Mouse (Mus musculus) MEL (cell line): ENCODE measurements around the gene Pnpt1. TPM values are rescaled to one million over a fixed set of nuclear protein-coding genes. Genes with fewer than 3 reads are reported as not detected.
A peak's percentile ranks its signal among the peaks of the same experiment; 100 is the strongest.

ENCODE experiments used
- DNase-seq: peaks from one replicate; pipeline ENCODE4 v3.0.0; 2011; ENCODE audit warnings: low read depth, low spot score
- H3K27ac ChIP-seq: 2 replicates; pipeline ENCODE4 v1.5.1; 2012; ENCODE audit warnings: low read depth, mild to moderate bottlenecking, control low read depth, low read length, moderate library complexity; ENCODE audit not compliant: control insufficient read depth
- H3K27me3 ChIP-seq, 2 experiments: fragments of 150-350 bp in 1 of 2; sonication (generic) in 1 of 2; 2 replicates each; pipeline ENCODE4 v1.6.1; 2012; ENCODE audit warnings: low read length in 2 of 2, mild to moderate bottlenecking in 2 of 2, improper control_type of control experiment in 1 of 2, moderate library complexity in 1 of 2; ENCODE audit not compliant: insufficient read depth in 2 of 2, control insufficient read depth in 1 of 2
- H3K36me3 ChIP-seq, 2 experiments: 2 replicates each; pipeline ENCODE4 v1.6.1; 2012 to 2014; ENCODE audit warnings: low read length in 2 of 2, improper control_type of control experiment in 1 of 2, inconsistent platforms in 1 of 2, mild to moderate bottlenecking in 1 of 2; ENCODE audit not compliant: insufficient read depth in 2 of 2, control insufficient read depth in 1 of 2
- H3K4me1 ChIP-seq, 2 experiments: fragments of 150-350 bp in 1 of 2; sonication (generic) in 1 of 2; 2 replicates each; pipeline ENCODE4 v1.6.1; 2012; ENCODE audit warnings: low read length in 2 of 2, improper control_type of control experiment in 1 of 2, mild to moderate bottlenecking in 1 of 2; ENCODE audit not compliant: insufficient read depth in 2 of 2, control insufficient read depth in 1 of 2
- H3K4me3 ChIP-seq, 2 experiments: fragments of 150-350 bp in 1 of 2; sonication (generic) in 1 of 2; 2 replicates each; pipeline ENCODE4 v1.5.1; 2012; ENCODE audit warnings: low read depth in 2 of 2, low read length in 2 of 2, mild to moderate bottlenecking in 2 of 2, moderate library complexity in 2 of 2, control low read depth in 1 of 2, improper control_type of control experiment in 1 of 2; ENCODE audit not compliant: control insufficient read depth in 1 of 2, insufficient read depth in 1 of 2
- H3K79me2 ChIP-seq: 2 replicates; pipeline ENCODE4 v1.6.1; 2012; ENCODE audit warnings: mild to moderate bottlenecking, low read length, moderate library complexity; ENCODE audit not compliant: control insufficient read depth, poor library complexity, insufficient read depth
- H3K9ac ChIP-seq: 2 replicates; pipeline ENCODE4 v1.6.1; 2012; ENCODE audit warnings: low read depth, mild to moderate bottlenecking, control low read depth, low read length, moderate library complexity; ENCODE audit not compliant: control insufficient read depth, poor library complexity, severe bottlenecking
- H3K9me3 ChIP-seq: fragments of 150-350 bp; sonication (generic); replicated peaks from 2 replicates; pipeline ENCODE4 v1.6.1; 2012; ENCODE audit warnings: mild to moderate bottlenecking, low read length, improper control_type of control experiment, moderate library complexity; ENCODE audit not compliant: insufficient read depth
- BHLHE40 ChIP-seq: IDR thresholded peaks from 2 replicates; pipeline ENCODE4 v1.6.1; 2012; ENCODE audit warnings: low read depth, mild to moderate bottlenecking, inconsistent platforms, low read length, improper control_type of control experiment, borderline replicate concordance
- CHD1 ChIP-seq: IDR thresholded peaks from 2 replicates; pipeline ENCODE4 v1.6.1; 2012; ENCODE audit warnings: low read depth, mild to moderate bottlenecking, inconsistent platforms, low read length, improper control_type of control experiment
- CHD2 ChIP-seq: IDR thresholded peaks from 2 replicates; pipeline ENCODE4 v1.6.1; 2011; ENCODE audit warnings: low read length, improper control_type of control experiment
- CTCF ChIP-seq, 3 experiments: IDR thresholded peaks in 2 of 3; conservative IDR thresholded peaks in 1 of 3; 2 replicates each; pipeline ENCODE4 v1.5.1; 2011 to 2012; ENCODE audit warnings: low read length in 3 of 3, low read depth in 2 of 3, mild to moderate bottlenecking in 2 of 3, improper control_type of control experiment in 1 of 3, inconsistent platforms in 1 of 3, mixed read lengths in 1 of 3, moderate library complexity in 1 of 3; ENCODE audit not compliant: control insufficient read depth in 1 of 3, insufficient read depth in 1 of 3, poor library complexity in 1 of 3, severe bottlenecking in 1 of 3
- E2F4 ChIP-seq: IDR thresholded peaks from 2 replicates; pipeline ENCODE4 v1.6.1; 2011; ENCODE audit warnings: low read depth, low read length, improper control_type of control experiment, borderline replicate concordance
- ELF1 ChIP-seq: IDR thresholded peaks from 2 replicates; pipeline ENCODE4 v1.6.1; 2014; ENCODE audit warnings: low read depth, mild to moderate bottlenecking, inconsistent platforms, low read length, improper control_type of control experiment, moderate library complexity
- EP300 ChIP-seq, 2 experiments: IDR thresholded peaks; 2 replicates each; pipeline ENCODE4 v1.6.1; 2011; ENCODE audit warnings: improper control_type of control experiment in 2 of 2, low read length in 2 of 2, low read depth in 1 of 2, mild to moderate bottlenecking in 1 of 2
- ETS1 ChIP-seq: IDR thresholded peaks from 2 replicates; pipeline ENCODE4 v1.6.1; 2012; ENCODE audit warnings: low read depth, mild to moderate bottlenecking, inconsistent platforms, low read length, improper control_type of control experiment, moderate library complexity
- GABPA ChIP-seq: IDR thresholded peaks from 2 replicates; pipeline ENCODE4 v1.6.1; 2012; ENCODE audit warnings: low read depth, mild to moderate bottlenecking, inconsistent platforms, low read length, improper control_type of control experiment, moderate library complexity
- GATA1 ChIP-seq: IDR thresholded peaks from 2 replicates; pipeline ENCODE4 v1.6.1; 2011; ENCODE audit warnings: low read depth, low read length, improper control_type of control experiment
- HCFC1 ChIP-seq: IDR thresholded peaks from 2 replicates; pipeline ENCODE4 v1.6.1; 2012; ENCODE audit warnings: low read depth, mild to moderate bottlenecking, inconsistent platforms, low read length, improper control_type of control experiment, moderate library complexity
- JUND ChIP-seq: IDR thresholded peaks from 2 replicates; pipeline ENCODE4 v1.6.1; 2011; ENCODE audit warnings: low read depth, mild to moderate bottlenecking, improper control_type of control experiment, low read length
- MAFK ChIP-seq: IDR thresholded peaks from 2 replicates; pipeline ENCODE4 v1.6.1; 2011; ENCODE audit warnings: low read depth, mild to moderate bottlenecking, low read length, improper control_type of control experiment, borderline replicate concordance
- MAX ChIP-seq: IDR thresholded peaks from 2 replicates; pipeline ENCODE4 v1.6.1; 2011; ENCODE audit warnings: low read length, improper control_type of control experiment
- MAZ ChIP-seq: IDR thresholded peaks from 2 replicates; pipeline ENCODE4 v1.6.1; 2012; ENCODE audit warnings: low read depth, mild to moderate bottlenecking, inconsistent platforms, low read length, improper control_type of control experiment
- MXI1 ChIP-seq: IDR thresholded peaks from 2 replicates; pipeline ENCODE4 v1.6.1; 2011; ENCODE audit warnings: mild to moderate bottlenecking, low read depth, low read length, improper control_type of control experiment
- MYB ChIP-seq: IDR thresholded peaks from 2 replicates; pipeline ENCODE4 v1.6.1; 2011; ENCODE audit warnings: mild to moderate bottlenecking, low read depth, low read length, improper control_type of control experiment
- MYC ChIP-seq: IDR thresholded peaks from 2 replicates; pipeline ENCODE4 v1.6.1; 2011; ENCODE audit warnings: low read depth, mild to moderate bottlenecking, low read length, improper control_type of control experiment, moderate library complexity
- NELFE ChIP-seq: IDR thresholded peaks from 2 replicates; pipeline ENCODE4 v1.6.1; 2011; ENCODE audit warnings: low read depth, low read length, improper control_type of control experiment
- NRF1 ChIP-seq: IDR thresholded peaks from 2 replicates; pipeline ENCODE4 v1.6.1; 2014; ENCODE audit warnings: low read depth, mild to moderate bottlenecking, inconsistent platforms, low read length, improper control_type of control experiment, moderate library complexity; ENCODE audit not compliant: poor library complexity, insufficient read depth, severe bottlenecking
- POLR2A ChIP-seq, 2 experiments: IDR thresholded peaks; 2 replicates each; pipeline ENCODE4 v1.6.1; 2011 to 2012; ENCODE audit warnings: low read length in 2 of 2, mild to moderate bottlenecking in 2 of 2, control low read depth in 1 of 2, improper control_type of control experiment in 1 of 2, low read depth in 1 of 2, moderate library complexity in 1 of 2; ENCODE audit not compliant: control insufficient read depth in 1 of 2, insufficient read depth in 1 of 2, poor library complexity in 1 of 2
- POLR2AphosphoS2 ChIP-seq: IDR thresholded peaks from 2 replicates; pipeline ENCODE4 v1.6.1; 2011; ENCODE audit warnings: low read length, improper control_type of control experiment
- POLR2AphosphoS5 ChIP-seq: IDR thresholded peaks from 2 replicates; pipeline ENCODE4 v1.6.1; 2012; ENCODE audit warnings: low read depth, borderline replicate concordance, mild to moderate bottlenecking, inconsistent platforms, low read length, moderate library complexity, mixed read lengths
- RAD21 ChIP-seq: IDR thresholded peaks from 2 replicates; pipeline ENCODE4 v1.6.1; 2011; ENCODE audit warnings: mild to moderate bottlenecking, low read depth, low read length, improper control_type of control experiment
- RCOR1 ChIP-seq: IDR thresholded peaks from 2 replicates; pipeline ENCODE4 v1.6.1; 2012; ENCODE audit warnings: low read depth, mild to moderate bottlenecking, inconsistent platforms, low read length, improper control_type of control experiment
- SIN3A ChIP-seq: IDR thresholded peaks from 2 replicates; pipeline ENCODE4 v1.6.1; 2012; ENCODE audit warnings: low read length, improper control_type of control experiment, inconsistent platforms
- SMC3 ChIP-seq: IDR thresholded peaks from 2 replicates; pipeline ENCODE4 v1.6.1; 2011; ENCODE audit warnings: low read depth, low read length, improper control_type of control experiment
- TBP ChIP-seq: IDR thresholded peaks from 2 replicates; pipeline ENCODE4 v1.8.0; 2011; ENCODE audit warnings: low read depth, low read length, improper control_type of control experiment
- TCF12 ChIP-seq: IDR thresholded peaks from 2 replicates; pipeline ENCODE4 v1.6.1; 2014; ENCODE audit warnings: low read depth, mild to moderate bottlenecking, inconsistent platforms, low read length, improper control_type of control experiment, moderate library complexity
- UBTF ChIP-seq: IDR thresholded peaks from 2 replicates; pipeline ENCODE4 v1.6.1; 2012; ENCODE audit warnings: low read depth, mild to moderate bottlenecking, inconsistent platforms, low read length, improper control_type of control experiment, moderate library complexity, borderline replicate concordance; ENCODE audit not compliant: insufficient read depth
- USF1 ChIP-seq: IDR thresholded peaks from 2 replicates; pipeline ENCODE4 v1.6.1; 2014; ENCODE audit warnings: low read depth, mild to moderate bottlenecking, inconsistent platforms, low read length, improper control_type of control experiment, moderate library complexity
- USF2 ChIP-seq, 2 experiments: IDR thresholded peaks; 2 replicates each; pipeline ENCODE4 v1.6.1; 2011 to 2012; ENCODE audit warnings: improper control_type of control experiment in 2 of 2, low read length in 2 of 2, borderline replicate concordance in 1 of 2, inconsistent platforms in 1 of 2, low read depth in 1 of 2, mild to moderate bottlenecking in 1 of 2; ENCODE audit not compliant: insufficient read depth in 1 of 2
- ZC3H11A ChIP-seq: IDR thresholded peaks from 2 replicates; pipeline ENCODE4 v1.6.1; 2012; ENCODE audit warnings: low read depth, mild to moderate bottlenecking, inconsistent platforms, low read length, improper control_type of control experiment
- ZKSCAN1 ChIP-seq: IDR thresholded peaks from 2 replicates; pipeline ENCODE4 v1.6.1; 2012; ENCODE audit warnings: low read depth, mild to moderate bottlenecking, inconsistent platforms, low read length, improper control_type of control experiment, moderate library complexity
- ZMIZ1 ChIP-seq: IDR thresholded peaks from 2 replicates; pipeline ENCODE4 v1.6.1; 2012; ENCODE audit warnings: low read depth, mild to moderate bottlenecking, inconsistent platforms, low read length, improper control_type of control experiment, moderate library complexity
- ZNF384 ChIP-seq: IDR thresholded peaks from 2 replicates; pipeline ENCODE4 v1.6.1; 2012; ENCODE audit warnings: low read depth, mild to moderate bottlenecking, inconsistent platforms, low read length, improper control_type of control experiment
- polyA plus RNA-seq, 2 experiments: library from polyadenylated mRNA; stranded (reverse) in 1 of 2; unstranded in 1 of 2; fragments of >175 nt in 1 of 2; fragments of >200 nt in 1 of 2; gene quantifications; 2 replicates each; pipeline versions ENCODE4 v1.2.1 to v1.2.4; 2012; ENCODE audit warnings: low replicate concordance in 2 of 2, low read depth in 1 of 2; ENCODE audit not compliant: insufficient read length in 2 of 2, insufficient read depth in 1 of 2, missing spikeins in 1 of 2
- total RNA-seq: library from RNA; depleted of rRNA; stranded (reverse); fragments of 300-350 nt; gene quantifications from 2 replicates; pipeline ENCODE4 v1.2.3, GENCODE M21; 2012

The Pnpt1 gene
- total and polyA plus RNA-seq, 3 experiments = 56.2 to 85.0 TPM; not detected in 1

DNA sequence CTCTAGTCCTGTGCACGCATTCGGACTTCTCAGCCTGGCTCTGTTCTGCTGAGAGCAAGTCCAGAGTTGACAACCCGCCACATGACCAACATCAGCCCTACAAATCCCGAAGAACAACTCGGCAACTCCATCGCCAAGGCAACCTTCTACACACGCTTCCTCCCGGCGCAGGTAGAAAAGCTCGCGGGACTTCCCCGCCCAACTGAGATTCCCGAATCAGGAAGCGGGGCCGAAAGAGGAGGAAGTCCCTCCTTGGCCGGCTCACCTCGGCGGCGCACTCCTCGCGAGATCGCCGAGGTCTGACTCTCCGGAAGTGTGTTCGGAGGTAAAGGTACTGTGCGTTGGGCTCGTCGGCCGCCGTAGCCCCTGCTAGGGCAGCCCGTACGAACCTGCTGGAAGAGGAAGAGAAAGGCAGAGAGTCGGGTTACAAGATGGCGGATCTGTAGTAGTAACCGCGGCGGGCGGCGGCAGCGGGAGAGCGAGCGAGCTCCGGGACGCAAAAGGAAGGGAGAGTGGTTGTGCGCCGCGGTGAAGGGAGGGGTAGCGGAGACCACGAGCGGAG is 42.1 kb downstream of the Pnpt1 start, which contains the start of gene Ppp4r3b:
Ppp4r3b (plus strand) TSS at position 328 of the 562 bp plus-strand sequence.
- peak within 1 kb of the TSS; percentile 86 for H3K27ac ChIP-seq
- no peaks in the 10 kb centered on the region for H3K9me3 ChIP-seq
- peaks cover 14 to 28% of the 10 kb centered on the region in 2 experiments; a peak in 3 of 4 replicates for H3K4me1 ChIP-seq
- H3K4me3 ChIP-seq = peak within 1 kb of the TSS; percentile 79 to 85
- H3K27me3 ChIP-seq = no peaks in the 10 kb centered on the region
- peak within 1 kb of the TSS; percentile 93 for H3K9ac ChIP-seq
- peaks cover 9 to 19% of the 10 kb centered on the region in 2 experiments for H3K36me3 ChIP-seq
- H3K79me2 ChIP-seq = peaks cover 32% of the 10 kb centered on the region
- peak; percentile 100 for DNase-seq
- TF ChIP-seq MYC (peak; percentile 83), POLR2AphosphoS5 (no peak), EP300 (IDR thresholded peaks at IDR 0.05; ENCODE audit: low read depth in 1 of 2, low read length in 2 of 2) (0 out of 4 replicates have a peak, but pooled peaks of 1 of the 2 experiments have one; percentile 34), USF2 (IDR thresholded peaks at IDR 0.05; ENCODE audit: borderline replicate concordance in 1 of 2, insufficient read depth in 1 of 2, low read depth in 1 of 2, low read length in 2 of 2) (no peak), TCF12 (peak; percentile 83), RAD21 (no peak), ZNF384 (no peak), ZMIZ1 (peak; percentile 93), SIN3A (peak; percentile 95), E2F4 (no peak), CHD1 (peak; percentile 96; the same call in 1 of the 2 replicates), GATA1 (no peak), CTCF (IDR thresholded peaks at IDR 0.05 in 2 of 3, conservative IDR thresholded peaks at IDR 0.05 in 1 of 3; ENCODE audit: control insufficient read depth in 1 of 3, insufficient read depth in 1 of 3, low read depth in 2 of 3, low read length in 3 of 3, poor library complexity in 1 of 3, severe bottlenecking in 1 of 3) (0 out of 6 replicates have a peak, but pooled peaks of 1 of the 3 experiments have one; percentile 9), ETS1 (peak; percentile 71; the same call in 1 of the 2 replicates), HCFC1 (peak; percentile 96), MXI1 (peak; percentile 92), MAX (no peak), BHLHE40 (no peak), UBTF (no peak), CHD2 (peak; percentile 99), POLR2A (IDR thresholded peaks at IDR 0.05; ENCODE audit: control insufficient read depth in 1 of 2, insufficient read depth in 1 of 2, low read depth in 1 of 2, low read length in 2 of 2, poor library complexity in 1 of 2) (peak; percentile 78 to 89), ELF1 (peak; percentile 99), RCOR1 (no peak), NELFE (peak; percentile 85), MAFK (no peak), ZC3H11A (no peak), TBP (peak; percentile 82; the same call in 1 of the 2 replicates), ZKSCAN1 (no peak), MAZ (peak; percentile 68; the same call in 1 of the 2 replicates), GABPA (no peak), POLR2AphosphoS2 (peak; percentile 74), USF1 (peak; percentile 48), NRF1 (peak; percentile 52), MYB (no peak), SMC3 (no peak), JUND (no peak)
